ENCODE assay signal across 8 mouse cellular contexts in the genomic region with DNA sequence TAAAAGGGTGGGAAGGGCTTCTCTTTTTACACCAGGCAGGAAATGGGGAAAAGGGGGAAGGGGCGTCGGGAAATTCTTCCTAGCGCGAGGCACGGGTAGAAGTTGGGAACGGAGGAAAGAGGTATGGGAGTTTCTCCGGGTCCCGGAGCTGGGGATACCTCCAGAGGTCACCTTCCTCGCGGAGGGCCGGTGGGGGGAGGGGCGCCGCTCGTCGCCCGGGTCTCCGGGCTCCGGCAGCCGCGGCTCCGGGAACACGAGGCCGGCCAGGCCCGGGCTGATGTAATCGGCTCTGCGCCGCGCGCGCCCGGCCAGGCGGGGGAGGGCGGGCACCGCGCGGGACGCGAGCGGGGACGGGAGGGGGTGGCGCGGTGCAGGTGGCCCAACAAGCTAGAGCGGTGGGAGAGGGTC. TPM values are rescaled to one million over a fixed set of nuclear protein-coding genes. Genes with fewer than 3 reads are reported as not detected.
DNase-seq lines count a peak whose midpoint lies in the region; ATAC-seq and TF ChIP-seq lines count a peak whose summit lies in the region.

No protein-coding gene starts in this region.

- H3K27ac ChIP-seq in kidney, postnatal 0 days = peak overlapping the region; percentile 98
- peak overlapping the region; percentile 98 for H3K27ac ChIP-seq in lung, embryonic 15.5 days

- H3K4me1 ChIP-seq in kidney, postnatal 0 days (replicated peaks; ENCODE audit: insufficient read depth, low read length) = peaks cover 32% of the 10 kb centered on the region
- H3K4me1 ChIP-seq in lung, embryonic 15.5 days = peaks cover 60% of the 10 kb centered on the region

- DNase-seq in spleen, postnatal 10 days (ENCODE audit: low spot score in 2 of 2) = peak; percentile 30 to 44
- DNase-seq in spleen, postnatal 36 days (ENCODE audit: low spot score in 2 of 2) = no peak
- peak; percentile 82 for DNase-seq in cerebellum, adult 9-11 months
- DNase-seq in gastrocnemius, postnatal 14 days = peak; percentile 71
- DNase-seq in kidney, postnatal 0 days (ENCODE audit: low spot score) = no peak
- DNase-seq in retina, postnatal 7 days (ENCODE audit: low read depth, low spot score) = peak; percentile 39

- peak overlapping the region; percentile 96 for H3K9ac ChIP-seq in kidney, postnatal 0 days (ENCODE audit: low read depth, low read length)
- H3K9ac ChIP-seq in lung, embryonic 15.5 days = peak overlapping the region; percentile 99

- no peaks in the 10 kb centered on the region for H3K9me3 ChIP-seq in kidney, postnatal 0 days (replicated peaks; ENCODE audit: low read length)
- no peaks in the 10 kb centered on the region for H3K9me3 ChIP-seq in lung, embryonic 15.5 days

- no peak for TF ChIP-seq CTCF in kidney, postnatal 0 days (IDR thresholded peaks at IDR 0.05; ENCODE audit: low read depth)

- 1% methylated on average over 25 of the region's 43 CpGs for WGBS in kidney, postnatal 0 days
- WGBS in lung, embryonic 15.5 days = 0% methylated on average over 43 of the region's 43 CpGs

- ATAC-seq in kidney, postnatal 0 days (replicated peaks; ENCODE audit: low FRiP score, low read depth) = peak; percentile 22; the same call in 1 of the 2 replicates
- no peak for ATAC-seq in lung, embryonic 15.5 days (ENCODE audit: borderline replicate concordance, extremely low read depth, low FRiP score, low TSS enrichment)
- no peak for ATAC-seq in activated CD4-positive, CD25-positive, alpha-beta regulatory T cell, adult 4 months

- intact Hi-C loops in gastrocnemius, postnatal 14 days (cut with DNase I; ENCODE audit: low total_unique reads) = loop anchor here (5.0 kb wide), 1 partner anchor 183 kb away; no protein-coding TSS in a partner anchor

- H3K27me3 ChIP-seq in kidney, postnatal 0 days (ENCODE audit: insufficient read depth, low read length) = no peaks in the 10 kb centered on the region
- H3K27me3 ChIP-seq in lung, embryonic 15.5 days = no peaks in the 10 kb centered on the region

- H3K4me2 ChIP-seq in kidney, postnatal 0 days (ENCODE audit: low read length) = peak overlapping the region; percentile 76
- peak overlapping the region; percentile 91 for H3K4me2 ChIP-seq in lung, embryonic 15.5 days

- 0 out of 2 replicates have a peak, but pooled peaks cover 3% of the 10 kb centered on the region for H3K36me3 ChIP-seq in kidney, postnatal 0 days (ENCODE audit: insufficient read depth, low read length)
- H3K36me3 ChIP-seq in lung, embryonic 15.5 days = peaks cover 2% of the 10 kb centered on the region

- H3K4me3 ChIP-seq in kidney, postnatal 0 days (replicated peaks; ENCODE audit: low read depth, low read length) = peak overlapping the region; percentile 95
- H3K4me3 ChIP-seq in lung, embryonic 15.5 days = peak overlapping the region; percentile 93

RNA-seq across cellular contexts. Expression of gene Vegfa, which starts 1.8 kb away (rescaled TPM):
- total RNA-seq in gastrocnemius, postnatal 14 days (2021) = 10 to 100 TPM; 73.9 to 95.9 TPM
- 6.3 TPM in 2 replicates for polyA plus RNA-seq in kidney, postnatal 0 days (2015; fragmentation: Nextera tagmentation; extraction: Ambion mirVana)
- 5.1 and 6.2 TPM in 2 replicates for polyA plus RNA-seq in lung, embryonic 15.5 days (2015; fragmentation: Nextera tagmentation; extraction: Ambion mirVana)
- polyA plus RNA-seq in activated CD4-positive, CD25-positive, alpha-beta regulatory T cell, adult 4 months (2017; shearing (Covaris generic)) = not detected

Comparison
In these comparisons a context has a peak if more than half of its experiments do, and no peak if none do; other contexts are left out.
1. DNase-seq: peak in spleen, postnatal 10 days (2 of 2), cerebellum, adult 9-11 months (single experiment), gastrocnemius, postnatal 14 days (single experiment) and retina, postnatal 7 days (single experiment); none in spleen, postnatal 36 days (0 of 2) and kidney, postnatal 0 days (single experiment).